Mouse (Mus musculus) large intestine, adult 2 months (tissue): Measurements from ENCODE around the gene Gm960. TPM values are rescaled to one million over a fixed set of nuclear protein-coding genes. Genes with fewer than 3 reads are reported as not detected.
"Not testable (repeated sequence)": the region's sequence is repeated elsewhere in the genome, so short reads cannot be mapped to it uniquely, and the experiment has no call there.

Source experiments
- DNase-seq: peaks from one replicate; pipeline ENCODE4 v3.0.0-alpha.2; 2012; ENCODE audit warnings: low read depth, low spot score
- WGBS: fragments of 180-500 bp; shearing (Covaris S2); methylation state at CpG from one replicate; pipeline ENCODE4 v1.1.7; 2018; 5-methylcytosine and 5-hydroxymethylcytosine counted together
- polyA plus RNA-seq: library from polyadenylated mRNA; depleted of rRNA; stranded (reverse); fragments of >200 nt; gene quantifications from 2 replicates; pipeline ENCODE4 v1.2.3, GENCODE M21; 2012; rRNA removed

Gene Gm960
- polyA plus RNA-seq, 1 experiment = not detected

DNA sequence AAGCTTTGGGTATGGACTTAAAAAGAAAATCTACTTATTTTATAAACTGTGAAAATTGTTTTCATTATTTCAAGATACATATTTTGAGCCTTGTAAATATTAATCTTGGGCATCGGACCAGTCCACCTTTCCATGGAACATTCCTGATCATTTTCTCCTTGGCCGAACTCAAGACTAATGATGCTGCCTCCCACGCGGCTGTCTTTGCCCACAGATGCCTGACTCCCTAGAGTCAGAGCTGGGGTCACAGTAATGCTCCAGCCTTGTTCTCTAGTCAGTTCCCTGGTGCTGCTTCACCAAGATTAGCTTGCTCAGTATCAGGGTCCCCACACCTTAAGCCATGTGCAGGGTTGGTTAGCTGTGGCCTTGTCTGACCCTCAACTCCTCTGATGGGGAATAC lies 92.8 kb downstream of the Gm960 start:
- DNase-seq = no peak
- 77% methylated on average over 4 of the region's 4 CpGs for WGBS

DNA sequence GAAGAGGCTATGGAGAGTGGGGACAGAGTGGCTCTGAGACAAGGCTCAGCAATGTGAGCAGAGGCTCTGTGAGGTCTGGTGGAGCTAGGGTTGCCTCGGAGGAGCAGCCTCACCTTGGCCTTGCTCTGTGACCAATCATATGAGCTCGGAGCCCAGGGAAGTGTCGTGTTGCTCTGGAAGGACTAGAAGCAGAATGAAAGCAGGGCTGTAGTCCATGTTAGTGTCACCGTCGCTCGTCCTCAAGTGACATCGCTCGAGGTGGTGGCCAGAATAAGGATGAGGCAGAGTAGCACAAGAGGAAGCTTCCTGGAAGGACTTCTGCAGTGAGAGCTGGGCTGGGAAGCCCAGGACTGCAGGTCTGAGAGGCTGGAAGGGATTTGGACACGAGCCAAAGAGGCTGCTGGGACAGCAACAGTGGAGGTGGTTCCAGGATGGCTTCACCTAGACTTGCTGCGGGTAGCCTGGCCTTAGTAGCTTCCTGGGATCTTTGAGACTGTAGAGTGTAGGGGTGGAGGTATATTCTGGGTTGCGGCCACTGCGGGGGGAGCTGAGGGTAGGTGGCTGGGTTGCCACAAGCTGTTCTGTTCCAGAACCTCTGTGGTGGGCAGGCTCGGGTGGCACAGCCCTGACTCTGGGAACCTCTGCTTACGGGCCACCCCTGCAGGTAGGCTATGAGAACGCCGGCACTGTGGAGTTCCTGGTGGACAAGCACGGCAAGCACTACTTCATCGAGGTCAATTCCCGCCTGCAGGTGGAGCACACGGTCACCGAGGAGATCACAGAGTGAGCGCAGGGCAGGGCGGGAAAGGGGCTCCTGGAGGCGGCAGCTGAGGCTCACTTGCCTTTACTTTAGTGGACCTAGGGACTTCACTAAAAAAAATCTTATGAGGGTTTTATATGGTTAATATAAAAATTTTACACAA lies 94.4 kb downstream of the Gm960 start:
- DNase-seq = peak; percentile 45
- 31% methylated on average over 24 of the region's 24 CpGs for WGBS

DNA sequence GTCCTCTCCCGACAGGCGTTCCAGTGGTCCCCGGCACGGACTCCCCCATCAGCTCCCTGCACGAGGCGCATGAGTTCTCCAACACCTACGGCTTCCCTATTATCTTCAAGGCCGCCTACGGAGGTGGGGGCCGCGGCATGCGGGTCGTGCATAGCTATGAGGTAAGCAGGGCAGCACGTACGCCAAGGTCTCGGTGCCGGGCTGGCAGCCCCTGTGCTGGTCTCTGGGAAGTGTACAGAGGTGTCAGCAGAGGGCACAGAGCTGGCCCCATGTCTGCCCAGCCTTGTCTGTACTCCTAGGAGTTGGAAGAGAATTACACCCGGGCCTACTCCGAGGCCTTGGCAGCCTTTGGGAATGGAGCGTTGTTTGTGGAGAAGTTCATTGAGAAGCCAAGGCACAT lies 96.0 kb downstream of the Gm960 start:
- no peak for DNase-seq
- WGBS = 92% methylated on average over 20 of the region's 20 CpGs

DNA sequence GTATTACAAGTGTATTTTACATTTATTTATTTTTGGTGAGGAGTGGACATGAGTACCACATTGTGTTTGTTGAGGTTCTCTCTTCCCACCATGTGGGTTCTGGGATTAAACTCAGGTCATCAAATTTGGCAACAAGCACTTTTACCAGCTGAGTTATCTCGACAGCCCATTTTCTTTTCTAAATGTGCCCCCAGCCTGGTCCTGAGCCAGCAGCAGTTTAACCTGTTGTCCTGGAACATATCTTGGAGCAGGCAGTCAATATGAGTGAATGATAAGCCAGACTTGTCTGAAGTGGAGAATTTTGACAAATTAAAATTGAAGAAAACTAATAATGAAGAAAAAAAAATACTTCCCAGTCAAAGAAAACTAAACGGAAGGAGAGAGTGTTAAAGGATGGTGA lies 102.4 kb downstream of the Gm960 start:
- DNase-seq = no peak
- 71% methylated on average over 2 of the region's 2 CpGs for WGBS

DNA sequence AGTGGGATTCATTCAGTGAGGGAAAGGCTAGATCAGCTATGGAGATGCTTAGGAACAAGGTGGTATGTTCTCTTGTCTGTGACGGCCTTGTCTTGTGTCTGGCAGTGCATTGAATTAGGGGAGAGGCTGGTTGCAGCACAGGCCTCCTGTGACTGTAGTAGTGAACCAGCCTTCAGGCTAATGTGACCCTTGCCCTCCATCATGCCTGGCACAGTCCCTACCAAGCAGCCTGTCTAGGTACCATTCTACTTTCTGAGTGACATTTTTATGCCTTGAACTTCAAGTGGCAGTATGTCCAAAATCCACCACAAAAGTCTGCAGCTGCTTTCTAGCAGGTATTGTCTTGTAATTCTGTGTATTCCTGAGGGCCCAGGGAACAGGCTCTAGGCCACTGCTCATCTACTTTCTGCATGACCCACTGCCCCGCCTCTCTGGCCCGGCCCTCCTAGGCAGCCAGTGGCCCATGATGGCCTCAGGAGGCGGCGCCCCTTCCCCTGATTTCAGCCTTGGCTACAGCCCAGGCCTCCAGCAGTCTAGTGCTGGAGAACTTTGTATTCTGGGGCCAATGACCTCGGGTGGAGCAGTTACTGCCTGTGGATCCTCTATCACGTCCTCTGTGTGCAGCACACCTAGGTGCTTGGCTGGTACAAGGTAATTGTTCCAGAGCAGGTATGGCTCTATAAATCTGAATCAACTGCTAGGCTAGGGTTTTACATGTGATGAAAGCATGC lies 104.5 kb downstream of the Gm960 start:
- no peak for DNase-seq
- WGBS = 32% methylated on average over 7 of the region's 7 CpGs

DNA sequence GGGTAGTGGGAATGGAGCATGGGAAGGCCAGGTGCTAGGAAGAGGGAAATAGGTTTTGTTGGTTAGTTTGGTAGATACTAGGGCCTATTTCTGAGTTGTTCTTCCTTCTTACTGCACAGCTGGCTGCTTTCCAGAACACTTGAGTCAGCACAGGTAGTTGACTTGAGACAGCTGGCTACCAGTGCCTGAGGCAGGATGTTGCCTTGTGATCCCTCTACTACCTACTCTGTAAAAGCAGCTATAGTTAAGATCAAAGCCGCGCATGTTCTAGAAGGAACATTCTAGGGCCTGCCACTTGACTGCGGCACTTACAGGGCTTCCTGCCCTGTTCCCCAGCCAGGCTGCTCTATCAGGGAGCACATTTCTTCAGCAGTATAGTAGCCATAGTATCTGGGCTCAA lies 108.4 kb downstream of the Gm960 start:
- WGBS = 26% methylated on average over 3 of the region's 3 CpGs
- DNase-seq = no peak

DNA sequence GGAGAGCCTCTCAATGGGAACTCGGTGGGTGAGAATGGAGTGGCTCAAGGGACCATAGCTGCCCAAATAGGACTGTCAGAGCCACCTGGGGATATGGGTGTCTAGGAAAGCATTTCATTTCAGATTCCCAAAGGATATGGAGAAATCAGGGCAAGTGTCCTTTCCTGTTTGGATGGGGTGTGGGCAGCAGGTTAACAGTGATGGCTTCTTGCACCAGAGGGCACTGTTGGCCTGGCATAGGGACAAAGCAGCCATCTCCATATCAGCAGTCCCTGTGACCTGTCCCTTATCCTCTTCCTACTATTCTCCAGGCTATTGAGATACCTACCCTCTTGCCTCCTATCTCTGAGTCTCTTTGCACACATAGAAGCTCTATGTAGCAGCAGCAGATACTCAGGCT lies 109.4 kb downstream of the Gm960 start:
- WGBS = 54% methylated on average over 1 of the region's 1 CpGs
- DNase-seq = no peak

DNA sequence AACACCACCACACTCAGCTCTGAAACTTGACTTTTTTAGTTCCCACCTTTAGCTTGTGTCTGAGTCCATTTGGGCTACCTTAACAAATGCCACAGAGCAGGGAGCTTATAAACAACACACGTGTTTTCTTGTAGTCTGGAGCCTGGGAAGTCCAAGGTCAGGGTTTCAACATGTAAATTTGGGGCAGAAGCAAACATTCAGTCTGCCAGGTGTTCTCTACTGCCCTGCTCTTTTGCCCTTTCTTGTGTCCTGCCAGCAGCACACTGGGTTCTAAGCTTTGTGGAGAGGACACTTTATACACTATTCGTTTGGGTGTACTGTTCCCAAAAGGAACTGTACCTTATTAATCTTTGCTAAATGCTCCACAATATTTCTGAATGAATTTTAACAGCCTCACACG lies 110.0 kb downstream of the Gm960 start:
- WGBS = 57% methylated on average over 3 of the region's 3 CpGs
- no peak for DNase-seq

DNA sequence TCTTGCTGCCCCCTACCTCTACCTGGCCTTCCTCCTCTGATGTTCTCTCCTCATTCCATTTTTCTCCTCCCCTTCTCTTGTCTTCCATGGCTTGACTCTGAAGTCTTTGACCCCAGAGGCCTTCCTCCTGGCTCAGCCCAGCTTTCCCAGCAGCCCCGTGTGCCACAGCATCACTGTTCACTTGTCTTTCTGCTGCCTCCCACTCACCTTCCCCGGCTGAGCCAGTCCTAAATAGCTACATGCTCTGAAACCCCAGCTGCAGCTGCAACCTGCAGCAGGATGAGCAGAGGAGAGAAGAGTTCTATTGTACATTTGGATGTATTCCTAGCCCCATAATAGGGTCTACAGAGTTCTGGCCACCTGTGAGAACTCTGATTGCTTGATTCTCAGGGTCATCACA lies 111.0 kb downstream of the Gm960 start:
- 68% methylated on average over 2 of the region's 2 CpGs for WGBS
- no peak for DNase-seq

DNA sequence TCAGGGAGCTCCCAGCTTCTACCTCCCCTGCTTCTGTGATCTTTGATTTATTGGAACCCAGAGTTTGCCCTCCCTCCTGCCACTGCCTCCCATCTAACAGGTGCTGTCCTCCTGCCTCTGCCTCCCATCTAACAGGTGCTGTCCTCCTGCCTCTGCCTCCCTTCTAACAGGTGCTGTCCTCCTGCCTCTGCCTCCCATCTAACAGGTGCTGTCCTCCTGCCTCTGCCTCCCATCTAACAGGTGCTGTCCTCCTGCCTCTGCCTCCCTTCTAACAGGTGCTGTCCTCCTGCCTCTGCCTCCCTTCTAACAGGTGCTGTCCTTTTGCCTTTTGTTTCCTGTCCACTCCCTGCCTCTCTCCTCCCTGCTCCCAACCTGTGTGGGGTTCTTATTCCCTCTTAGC lies 111.7 kb downstream of the Gm960 start:
- DNase-seq = not testable (repeated sequence)

DNA sequence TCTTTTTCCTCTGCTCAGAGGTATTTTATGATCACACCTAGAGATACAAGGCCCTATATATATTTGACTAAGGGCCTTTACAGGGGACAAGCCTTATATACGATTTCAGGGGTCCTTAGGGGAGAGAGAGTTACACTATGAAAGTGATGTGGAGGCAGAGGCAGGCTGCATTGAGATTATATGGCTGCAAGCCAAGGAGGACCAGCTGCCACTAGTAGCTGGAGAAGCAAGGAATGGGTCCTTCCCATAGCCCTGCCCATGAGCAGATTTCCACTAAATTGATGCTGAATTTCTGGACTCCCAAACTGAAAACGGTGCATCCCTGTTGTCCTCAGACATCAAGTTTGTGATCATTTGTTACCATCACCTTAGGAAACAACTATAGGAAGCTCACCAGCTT lies 114.6 kb downstream of the Gm960 start:
- no peak for DNase-seq
- WGBS = 43% methylated on average over 2 of the region's 2 CpGs

DNA sequence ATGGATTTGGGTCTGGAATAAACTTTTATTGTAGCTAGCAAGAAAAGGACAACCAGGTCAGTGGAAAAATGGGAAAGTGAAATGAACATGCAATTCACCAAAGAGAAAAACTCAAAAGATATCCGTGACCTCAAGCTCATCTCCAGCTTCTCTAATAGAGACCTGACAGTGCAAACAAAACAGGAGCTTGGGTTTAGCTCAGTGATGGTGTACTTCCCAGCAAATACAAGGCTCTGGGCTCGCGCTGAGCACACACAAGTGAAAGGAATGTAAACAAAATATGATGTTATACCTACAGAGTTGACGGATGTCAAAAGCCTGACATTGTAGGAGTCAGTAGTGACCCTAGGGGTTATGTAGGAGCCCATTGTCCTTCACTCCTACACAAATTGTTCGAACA lies 119.2 kb downstream of the Gm960 start:
- 56% methylated on average over 5 of the region's 5 CpGs for WGBS
- DNase-seq = no peak

DNA sequence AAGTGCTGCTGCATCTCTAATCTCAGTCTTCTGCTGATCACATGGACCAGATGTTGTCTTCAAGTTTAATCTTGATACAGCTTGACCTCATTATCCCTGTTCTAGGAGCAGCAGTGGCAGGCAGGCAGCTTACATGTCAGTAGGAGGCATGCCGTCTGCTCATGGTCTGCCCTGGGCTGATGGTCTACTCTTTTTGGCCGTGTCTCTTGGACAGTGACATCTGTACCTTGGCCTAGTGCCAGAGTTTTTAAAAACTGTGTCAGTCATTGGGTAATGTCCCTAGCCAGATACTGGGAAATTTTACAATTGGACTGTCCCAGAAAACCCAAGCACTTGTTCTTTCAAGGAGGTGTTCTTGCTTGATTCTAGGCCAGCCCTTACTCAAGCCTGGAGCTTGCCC lies 119.7 kb downstream of the Gm960 start:
- 49% methylated on average over 2 of the region's 2 CpGs for WGBS
- no peak for DNase-seq

Other genes with a start within 250 kb of the Gm960 start
- gene Syt12, start 221.2 kb downstream of the Gm960 start, polyA plus RNA-seq = 4.4 and 7.7 TPM in 2 replicates
- gene 2010003K11Rik, start 200.1 kb downstream of the Gm960 start, polyA plus RNA-seq = 55.0 and 95.2 TPM in 2 replicates
- gene Pcx, start 188.2 kb downstream of the Gm960 start, polyA plus RNA-seq = 14.3 and 21.3 TPM in 2 replicates
- gene Lrfn4, start 83.0 kb downstream of the Gm960 start, polyA plus RNA-seq = 13.8 and 14.3 TPM in 2 replicates
- gene Rce1, start 73.0 kb downstream of the Gm960 start, polyA plus RNA-seq = 94.0 and 102 TPM in 2 replicates
- 0.12 and 0.15 TPM in 2 replicates for gene Sptbn2, start 12.5 kb upstream of the Gm960 start, polyA plus RNA-seq
- gene Rbm4b, start 57.8 kb upstream of the Gm960 start, polyA plus RNA-seq = 3.6 and 4.6 TPM in 2 replicates
- 39.5 and 48.7 TPM in 2 replicates for gene Rbm4, start 95.2 kb upstream of the Gm960 start, polyA plus RNA-seq
- 18.5 and 22.6 TPM in 2 replicates for gene Gm21992, start 112.9 kb upstream of the Gm960 start, polyA plus RNA-seq
- 39.5 and 48.9 TPM in 2 replicates for gene Rbm14, start 113.0 kb upstream of the Gm960 start, polyA plus RNA-seq
- 42.6 and 46.5 TPM in 2 replicates for gene Ccs, start 140.7 kb upstream of the Gm960 start, polyA plus RNA-seq
- 0.09 and 0.19 TPM in 2 replicates for gene Ccdc87, start 140.7 kb upstream of the Gm960 start, polyA plus RNA-seq
- 12.1 and 13.7 TPM in 2 replicates for gene Ctsf, start 156.5 kb upstream of the Gm960 start, polyA plus RNA-seq
- gene Actn3, start 179.2 kb upstream of the Gm960 start, polyA plus RNA-seq = 0.40 and 0.66 TPM in 2 replicates
- 14.8 and 20.9 TPM in 2 replicates for gene Zdhhc24, start 180.0 kb upstream of the Gm960 start, polyA plus RNA-seq
- gene Bbs1, start 208.0 kb upstream of the Gm960 start, polyA plus RNA-seq = 1.3 and 1.5 TPM in 2 replicates
- gene Dpp3, start 229.6 kb upstream of the Gm960 start, polyA plus RNA-seq = 126 and 154 TPM in 2 replicates
- 1.1 and 1.5 TPM in 2 replicates for gene Peli3, start 244.5 kb upstream of the Gm960 start, polyA plus RNA-seq